8 mouse cellular contexts compared by ENCODE assay signal in the genomic region with DNA sequence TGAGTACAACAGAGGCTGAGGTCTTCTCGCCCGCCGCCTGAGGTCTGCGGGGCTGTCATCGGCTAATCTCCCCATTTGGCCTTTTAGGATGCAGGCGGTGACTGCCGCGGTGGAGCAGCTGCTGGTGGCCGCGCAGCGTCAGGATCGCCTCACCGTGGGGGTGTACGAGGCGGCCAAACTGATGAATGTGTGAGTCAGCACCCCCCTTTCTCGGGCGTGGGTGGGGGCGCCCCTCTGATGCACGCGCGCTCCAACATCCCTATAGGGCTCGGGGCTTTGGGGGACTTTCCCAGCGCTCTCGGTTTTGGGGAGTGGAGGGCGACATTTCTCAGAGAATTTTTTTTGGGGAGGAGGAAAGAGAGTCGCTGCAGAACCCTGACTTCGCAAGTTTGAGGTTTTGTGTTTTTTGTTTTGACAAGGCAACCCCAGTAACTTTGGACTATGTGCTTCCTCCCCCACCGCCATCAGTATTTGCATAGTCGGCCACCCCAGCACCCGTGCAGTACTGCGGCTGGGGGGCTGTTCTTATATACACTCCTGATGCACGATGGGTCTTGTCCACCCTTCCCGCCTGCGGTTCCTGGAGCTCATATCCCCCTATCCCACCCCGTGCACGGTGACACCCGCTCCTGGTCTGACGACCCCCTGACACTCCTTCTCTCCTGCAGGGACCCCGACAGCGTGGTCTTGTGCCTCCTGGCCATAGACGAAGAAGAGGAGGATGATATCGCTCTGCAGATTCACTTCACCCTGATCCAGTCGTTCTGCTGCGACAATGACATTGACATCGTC. TPM values are rescaled to one million over a fixed set of nuclear protein-coding genes. Genes with fewer than 3 reads are reported as not detected.
A peak's percentile ranks its signal among the peaks of the same experiment; 100 is the strongest.
DNase-seq lines count a peak whose midpoint lies in the region; ATAC-seq and TF ChIP-seq lines count a peak whose summit lies in the region.

No protein-coding gene starts in this region.

- H3K27ac ChIP-seq in kidney, adult 2 months (ENCODE audit: insufficient read depth, low read depth, low read length) = peak overlapping the region; percentile 32; the same call in 1 of the 2 replicates
- H3K27ac ChIP-seq in ES-Bruce4 (ENCODE audit: insufficient read depth, low read length) = no peak overlapping the region
- H3K27ac ChIP-seq in embryonic facial prominence, embryonic 11.5 days (replicated peaks; ENCODE audit: low read depth, low read length) = no peak overlapping the region
- H3K27ac ChIP-seq in heart, postnatal 0 days (ENCODE audit: low read depth) = peak overlapping the region; percentile 82
- no peak overlapping the region for H3K27ac ChIP-seq in midbrain, embryonic 16.5 days (ENCODE audit: low read length)

- peak overlapping the region; percentile 87 for H3K4me2 ChIP-seq in embryonic facial prominence, embryonic 11.5 days (ENCODE audit: low read depth, low read length)
- H3K4me2 ChIP-seq in heart, postnatal 0 days (ENCODE audit: low read depth, low read length) = peak overlapping the region; percentile 76
- peak overlapping the region; percentile 93 for H3K4me2 ChIP-seq in midbrain, embryonic 16.5 days (ENCODE audit: low read length)

- no peak for TF ChIP-seq POLR2A in kidney, adult 2 months (IDR thresholded peaks at IDR 0.05; ENCODE audit: low read depth, low read length)
- TF ChIP-seq POLR2A in ES-Bruce4 (IDR thresholded peaks at IDR 0.05; ENCODE audit: insufficient read depth, low read length) = no peak

- no peak for TF ChIP-seq CTCF in kidney, adult 2 months (conservative IDR thresholded peaks at IDR 0.05; ENCODE audit: insufficient read depth, insufficient read length, low read depth, low read length)
- no peak for TF ChIP-seq CTCF in ES-Bruce4 (IDR thresholded peaks at IDR 0.05; ENCODE audit: low read depth, low read length)
- TF ChIP-seq CTCF in heart, postnatal 0 days (IDR thresholded peaks at IDR 0.05; ENCODE audit: low read depth) = peak; percentile 1; the same call in 1 of the 2 replicates

- no peak for TF ChIP-seq EP300 in ES-Bruce4 (IDR thresholded peaks at IDR 0.05; ENCODE audit: insufficient read depth, low read depth, low read length)
- TF ChIP-seq EP300 in heart, postnatal 0 days (IDR thresholded peaks at IDR 0.05; ENCODE audit: low read depth) = no peak

- ATAC-seq in embryonic facial prominence, embryonic 11.5 days (replicated peaks; ENCODE audit: insufficient number of reproducible peaks, low FRiP score, low TSS enrichment, low read depth) = 0 out of 2 replicates have a peak, but pooled peaks have one; percentile 8
- ATAC-seq in heart, postnatal 0 days (ENCODE audit: insufficient read depth, low read depth) = peak; percentile 16; the same call in 1 of the 2 replicates
- peak; percentile 9 for ATAC-seq in midbrain, embryonic 16.5 days

- no peak for DNase-seq in kidney, adult 2 months
- DNase-seq in kidney, adult 9 months = no peak
- no peak for DNase-seq in embryonic facial prominence, embryonic 11.5 days (ENCODE audit: low spot score)
- DNase-seq in heart, postnatal 0 days (ENCODE audit: low spot score) = no peak
- peak; percentile 60 for DNase-seq in left cerebral cortex, postnatal 4 days
- DNase-seq in thymus, postnatal 4 days = peak; percentile 66

- whole genome bisulfite sequencing in kidney, adult 2 months = 2% methylated on average over 45 of the region's 45 CpGs
- 1% methylated on average over 45 of the region's 45 CpGs for WGBS in embryonic facial prominence, embryonic 11.5 days
- WGBS in heart, postnatal 0 days = under 1% methylated on average over 44 of the region's 45 CpGs
- WGBS in midbrain, embryonic 16.5 days = under 1% methylated on average over 45 of the region's 45 CpGs

- peak overlapping the region; percentile 48 for H3K9ac ChIP-seq in ES-Bruce4 (ENCODE audit: low read depth, poor library complexity, severe bottlenecking)
- H3K9ac ChIP-seq in embryonic facial prominence, embryonic 11.5 days (replicated peaks; ENCODE audit: low read length) = peak overlapping the region; percentile 57
- H3K9ac ChIP-seq in heart, postnatal 0 days (replicated peaks; ENCODE audit: low read depth, low read length) = peak overlapping the region; percentile 79
- H3K9ac ChIP-seq in midbrain, embryonic 16.5 days (ENCODE audit: low read depth, low read length) = peak overlapping the region; percentile 60

- H3K4me1 ChIP-seq in kidney, adult 2 months (ENCODE audit: control insufficient read depth, insufficient read depth, low read length) = peaks cover 8% of the 10 kb centered on the region; the same call in 1 of the 2 replicates
- peaks cover 4% of the 10 kb centered on the region for H3K4me1 ChIP-seq in ES-Bruce4 (ENCODE audit: control insufficient read depth, insufficient read depth, low read length)
- H3K4me1 ChIP-seq in embryonic facial prominence, embryonic 11.5 days (ENCODE audit: control insufficient read depth, insufficient read depth, low read length) = peaks cover 15% of the 10 kb centered on the region
- peaks cover 32% of the 10 kb centered on the region for H3K4me1 ChIP-seq in heart, postnatal 0 days (ENCODE audit: control insufficient read depth, insufficient read depth)
- H3K4me1 ChIP-seq in midbrain, embryonic 16.5 days (ENCODE audit: control insufficient read depth, insufficient read depth, low read length) = peaks cover 32% of the 10 kb centered on the region

- intact Hi-C loops in left cerebral cortex, postnatal 4 days (cut with DNase I) = no loop called here

- no peaks in the 10 kb centered on the region for H3K9me3 ChIP-seq in ES-Bruce4 (replicated peaks; ENCODE audit: control insufficient read depth, insufficient read depth, low read length, poor library complexity, severe bottlenecking)
- H3K9me3 ChIP-seq in embryonic facial prominence, embryonic 11.5 days (replicated peaks; ENCODE audit: control insufficient read depth, low read length) = no peaks in the 10 kb centered on the region
- no peaks in the 10 kb centered on the region for H3K9me3 ChIP-seq in heart, postnatal 0 days (replicated peaks; ENCODE audit: control insufficient read depth, low read length)
- no peaks in the 10 kb centered on the region for H3K9me3 ChIP-seq in midbrain, embryonic 16.5 days (replicated peaks; ENCODE audit: control insufficient read depth, low read length, poor library complexity, severe bottlenecking)

- H3K4me3 ChIP-seq in kidney, adult 2 months (ENCODE audit: insufficient read depth, low read depth, low read length) = peak overlapping the region; percentile 71
- peak overlapping the region; percentile 77 for H3K4me3 ChIP-seq in ES-Bruce4 (ENCODE audit: low read depth, low read length)
- H3K4me3 ChIP-seq in embryonic facial prominence, embryonic 11.5 days (ENCODE audit: low read depth, low read length) = peak overlapping the region; percentile 47
- peak overlapping the region; percentile 66 for H3K4me3 ChIP-seq in heart, postnatal 0 days (ENCODE audit: low read depth, low read length)
- peak overlapping the region; percentile 32 for H3K4me3 ChIP-seq in midbrain, embryonic 16.5 days (ENCODE audit: low read depth, low read length)

- H3K27me3 ChIP-seq in kidney, adult 2 months (replicated peaks; ENCODE audit: control insufficient read depth, insufficient read depth, low read length) = no peaks in the 10 kb centered on the region
- no peaks in the 10 kb centered on the region for H3K27me3 ChIP-seq in ES-Bruce4 (ENCODE audit: control insufficient read depth, insufficient read depth, low read length, poor library complexity, severe bottlenecking)
- peaks cover 40% of the 10 kb centered on the region for H3K27me3 ChIP-seq in embryonic facial prominence, embryonic 11.5 days (ENCODE audit: control insufficient read depth, insufficient read depth, low read length)
- H3K27me3 ChIP-seq in heart, postnatal 0 days (ENCODE audit: control insufficient read depth, insufficient read depth, low read length) = no peaks in the 10 kb centered on the region
- H3K27me3 ChIP-seq in midbrain, embryonic 16.5 days (ENCODE audit: control insufficient read depth, insufficient read depth, low read depth, low read length) = peaks cover 38% of the 10 kb centered on the region

- H3K36me3 ChIP-seq in kidney, adult 2 months (ENCODE audit: control insufficient read depth, insufficient read depth, low read length) = no peaks in the 10 kb centered on the region
- peaks cover 9% of the 10 kb centered on the region for H3K36me3 ChIP-seq in ES-Bruce4 (ENCODE audit: control insufficient read depth, insufficient read depth, low read length, poor library complexity, severe bottlenecking)
- no peaks in the 10 kb centered on the region for H3K36me3 ChIP-seq in embryonic facial prominence, embryonic 11.5 days (replicated peaks; ENCODE audit: control insufficient read depth, insufficient read depth, low read depth, low read length)
- H3K36me3 ChIP-seq in heart, postnatal 0 days (replicated peaks; ENCODE audit: control insufficient read depth, insufficient read depth, low read length) = no peaks in the 10 kb centered on the region
- no peaks in the 10 kb centered on the region for H3K36me3 ChIP-seq in midbrain, embryonic 16.5 days (ENCODE audit: control insufficient read depth, insufficient read depth, low read length)

RNA-seq across cellular contexts. Expression of gene Gadd45b, which starts 0.7 kb away (rescaled TPM):
- 10.1 and 11.3 TPM in 2 replicates for polyA plus RNA-seq in kidney, adult 2 months (2012; rRNA removed)
- polyA plus RNA-seq in ES-Bruce4 (2011; ENCODE audit: insufficient read depth, insufficient read length, low read depth, missing spikeins) = 80.7 and 86.3 TPM in 2 replicates
- 9.9 and 11.6 TPM in 2 replicates for polyA plus RNA-seq in embryonic facial prominence, embryonic 11.5 days (2014; fragmentation: Nextera tagmentation; extraction: Ambion mirVana)
- total RNA-seq in heart, postnatal 0 days (2014; rRNA removed; ENCODE audit: low replicate concordance) = 18.9 and 26.8 TPM in 2 replicates
- 22.3 and 28.0 TPM in 2 replicates for polyA plus RNA-seq in heart, postnatal 0 days (2015; fragmentation: Nextera tagmentation; extraction: Ambion mirVana)
- total RNA-seq in left cerebral cortex, postnatal 4 days (2021) = 1 to 10 TPM; 5.3 to 6.2 TPM
- polyA plus RNA-seq in midbrain, embryonic 16.5 days (2015; fragmentation: Nextera tagmentation; extraction: Ambion mirVana) = 6.4 and 7.1 TPM in 2 replicates

RNA-seq across cellular contexts. Expression of gene Lmnb2, which starts 12.5 kb away (rescaled TPM):
- 8.5 and 10.1 TPM in 2 replicates for polyA plus RNA-seq in kidney, adult 2 months (2012; rRNA removed)
- 25.9 and 28.2 TPM in 2 replicates for polyA plus RNA-seq in ES-Bruce4 (2011; ENCODE audit: insufficient read depth, insufficient read length, low read depth, missing spikeins)
- 18.4 and 19.4 TPM in 2 replicates for polyA plus RNA-seq in embryonic facial prominence, embryonic 11.5 days (2014; fragmentation: Nextera tagmentation; extraction: Ambion mirVana)
- total RNA-seq in heart, postnatal 0 days (2014; rRNA removed; ENCODE audit: low replicate concordance) = 13.9 and 18.9 TPM in 2 replicates
- polyA plus RNA-seq in heart, postnatal 0 days (2015; fragmentation: Nextera tagmentation; extraction: Ambion mirVana) = 9.1 and 9.7 TPM in 2 replicates
- total RNA-seq in left cerebral cortex, postnatal 4 days (2021) = 10 to 100 TPM; 28.5 to 35.7 TPM
- 40.4 and 45.5 TPM in 2 replicates for polyA plus RNA-seq in midbrain, embryonic 16.5 days (2015; fragmentation: Nextera tagmentation; extraction: Ambion mirVana)

RNA-seq across cellular contexts. Expression of gene Timm13, which starts 29.8 kb away (rescaled TPM):
- 375 and 474 TPM in 2 replicates for polyA plus RNA-seq in kidney, adult 2 months (2012; rRNA removed)
- polyA plus RNA-seq in ES-Bruce4 (2011; ENCODE audit: insufficient read depth, insufficient read length, low read depth, missing spikeins) = 135 and 146 TPM in 2 replicates
- 266 and 347 TPM in 2 replicates for polyA plus RNA-seq in embryonic facial prominence, embryonic 11.5 days (2014; fragmentation: Nextera tagmentation; extraction: Ambion mirVana)
- total RNA-seq in heart, postnatal 0 days (2014; rRNA removed; ENCODE audit: low replicate concordance) = 163 and 256 TPM in 2 replicates
- polyA plus RNA-seq in heart, postnatal 0 days (2015; fragmentation: Nextera tagmentation; extraction: Ambion mirVana) = 355 and 386 TPM in 2 replicates
- total RNA-seq in left cerebral cortex, postnatal 4 days (2021) = 100 to 1,000 TPM; 147 TPM
- polyA plus RNA-seq in midbrain, embryonic 16.5 days (2015; fragmentation: Nextera tagmentation; extraction: Ambion mirVana) = 297 and 316 TPM in 2 replicates

RNA-seq across cellular contexts. Expression of gene Tmprss9, which starts 58.9 kb away (rescaled TPM):
- polyA plus RNA-seq in kidney, adult 2 months (2012; rRNA removed) = 0.33 and 0.52 TPM in 2 replicates
- polyA plus RNA-seq in ES-Bruce4 (2011; ENCODE audit: insufficient read depth, insufficient read length, low read depth, missing spikeins) = 0.22 TPM in 1 of 2 replicates, not detected in the other
- polyA plus RNA-seq in embryonic facial prominence, embryonic 11.5 days (2014; fragmentation: Nextera tagmentation; extraction: Ambion mirVana) = 0.06 TPM in 2 replicates
- total RNA-seq in heart, postnatal 0 days (2014; rRNA removed; ENCODE audit: low replicate concordance) = not detected in 2 replicates
- polyA plus RNA-seq in heart, postnatal 0 days (2015; fragmentation: Nextera tagmentation; extraction: Ambion mirVana) = 0.03 TPM in 1 of 2 replicates, not detected in the other
- total RNA-seq in left cerebral cortex, postnatal 4 days (2021) = under 1 TPM; 0.12 to 0.42 TPM
- polyA plus RNA-seq in midbrain, embryonic 16.5 days (2015; fragmentation: Nextera tagmentation; extraction: Ambion mirVana) = 0.10 and 0.16 TPM in 2 replicates

Comparison
In these comparisons a context has a peak if more than half of its experiments do, and no peak if none do; other contexts are left out.
1. DNase-seq: peak in left cerebral cortex, postnatal 4 days (single experiment) and thymus, postnatal 4 days (single experiment); none in kidney, adult 2 months (single experiment), kidney, adult 9 months (single experiment), embryonic facial prominence, embryonic 11.5 days (single experiment) and heart, postnatal 0 days (single experiment).
2. H3K27ac ChIP-seq: peak in kidney, adult 2 months (single experiment) and heart, postnatal 0 days (single experiment); none in ES-Bruce4 (single experiment), embryonic facial prominence, embryonic 11.5 days (single experiment) and midbrain, embryonic 16.5 days (single experiment).
3. Peak in every context shown above with its lines, with median percentiles within 50 percentile points of each other: H3K4me3 ChIP-seq, H3K9ac ChIP-seq, ATAC-seq and H3K4me2 ChIP-seq.